Mouse (Mus musculus): Measurements from ENCODE around the gene Hras. TPM values are rescaled to one million over a fixed set of nuclear protein-coding genes. Genes with fewer than 3 reads are reported as not detected.

The Hras gene
- total and polyA plus RNA-seq, 3 experiments = 149 to 183 TPM; not detected in 1

- Histone ChIP-seq H3K9me3 (replicated peaks; ENCODE audit: insufficient read depth, low read length) (no peaks in the 10 kb centered on the region), H3K9ac (ENCODE audit: control insufficient read depth, low read depth, low read length, poor library complexity, severe bottlenecking) (no peak overlapping the region), H3K4me3 (ENCODE audit: control insufficient read depth in 1 of 2, insufficient read depth in 1 of 2, low read depth in 2 of 2, low read length in 2 of 2) (no peak overlapping the region), H3K27ac (ENCODE audit: control insufficient read depth, low read depth, low read length) (no peak overlapping the region), H3K27me3 (ENCODE audit: control insufficient read depth in 1 of 2, insufficient read depth in 2 of 2, low read length in 2 of 2) (no peaks in the 10 kb centered on the region), H3K79me2 (ENCODE audit: control insufficient read depth, insufficient read depth, low read length, poor library complexity) (peaks cover 12% of the 10 kb centered on the region), H3K36me3 (ENCODE audit: control insufficient read depth in 1 of 2, insufficient read depth in 2 of 2, low read length in 2 of 2) (peaks cover 2% of the 10 kb centered on the region in 2 experiments; a peak in 3 of 4 replicates), H3K4me1 (ENCODE audit: control insufficient read depth in 1 of 2, insufficient read depth in 2 of 2, low read length in 2 of 2) (peaks cover 0 to 4% of the 10 kb centered on the region in 2 experiments; a peak in 1 of 4 replicates)
- TF ChIP-seq USF2 (IDR thresholded peaks at IDR 0.05; ENCODE audit: borderline replicate concordance in 1 of 2, insufficient read depth in 1 of 2, low read depth in 1 of 2, low read length in 2 of 2) = no peak
- no peak for TF ChIP-seq KAT2A (conservative IDR thresholded peaks at IDR 0.05; ENCODE audit: low read depth, low read length)
- TF ChIP-seq POLR2AphosphoS2 (IDR thresholded peaks at IDR 0.05; ENCODE audit: low read length) = 0 out of 2 replicates have a peak, but pooled peaks have one; percentile 26
- TF ChIP-seq SMC3 (IDR thresholded peaks at IDR 0.05; ENCODE audit: low read depth, low read length) = no peak
- no peak for TF ChIP-seq CHD1 (IDR thresholded peaks at IDR 0.05; ENCODE audit: low read depth, low read length)
- TF ChIP-seq NELFE (IDR thresholded peaks at IDR 0.05; ENCODE audit: low read depth, low read length) = no peak
- no peak for TF ChIP-seq TBP (IDR thresholded peaks at IDR 0.05; ENCODE audit: low read depth, low read length)
- no peak for TF ChIP-seq NRF1 (IDR thresholded peaks at IDR 0.05; ENCODE audit: insufficient read depth, low read depth, low read length, poor library complexity, severe bottlenecking)
- DNase-seq (ENCODE audit: low read depth, low spot score) = no peak
Measured at GRCm38 (mm10) chr7:141188733-141189132, 5.1 kb downstream of the Hras start.

GRCm38 (mm10) chr7:141188194-141188593 lies 5.6 kb downstream of the Hras start:
- Histone ChIP-seq H3K27me3 (ENCODE audit: control insufficient read depth in 1 of 2, insufficient read depth in 2 of 2, low read length in 2 of 2) (no peaks in the 10 kb centered on the region), H3K36me3 (ENCODE audit: control insufficient read depth in 1 of 2, insufficient read depth in 2 of 2, low read length in 2 of 2) (peaks cover 2% of the 10 kb centered on the region in 2 experiments; a peak in 3 of 4 replicates), H3K27ac (ENCODE audit: control insufficient read depth, low read depth, low read length) (no peak overlapping the region), H3K4me1 (ENCODE audit: control insufficient read depth in 1 of 2, insufficient read depth in 2 of 2, low read length in 2 of 2) (peaks cover 0 to 4% of the 10 kb centered on the region in 2 experiments; a peak in 1 of 4 replicates), H3K9ac (ENCODE audit: control insufficient read depth, low read depth, low read length, poor library complexity, severe bottlenecking) (no peak overlapping the region), H3K9me3 (replicated peaks; ENCODE audit: insufficient read depth, low read length) (no peaks in the 10 kb centered on the region), H3K79me2 (ENCODE audit: control insufficient read depth, insufficient read depth, low read length, poor library complexity) (peaks cover 7% of the 10 kb centered on the region), H3K4me3 (ENCODE audit: control insufficient read depth in 1 of 2, insufficient read depth in 1 of 2, low read depth in 2 of 2, low read length in 2 of 2) (no peak overlapping the region)
- TF ChIP-seq ELF1 (IDR thresholded peaks at IDR 0.05; ENCODE audit: low read depth, low read length) = no peak
- no peak for TF ChIP-seq TAL1 (IDR thresholded peaks at IDR 0.05; ENCODE audit: low read length)
- TF ChIP-seq E2F4 (IDR thresholded peaks at IDR 0.05; ENCODE audit: borderline replicate concordance, low read depth, low read length) = no peak
- no peak for TF ChIP-seq UBTF (IDR thresholded peaks at IDR 0.05; ENCODE audit: borderline replicate concordance, insufficient read depth, low read depth, low read length)
- TF ChIP-seq CHD2 (IDR thresholded peaks at IDR 0.05; ENCODE audit: low read length) = no peak
- no peak for TF ChIP-seq POLR2AphosphoS2 (IDR thresholded peaks at IDR 0.05; ENCODE audit: low read length)
- no peak for TF ChIP-seq JUND (IDR thresholded peaks at IDR 0.05; ENCODE audit: low read depth, low read length)
- no peak for TF ChIP-seq ZMIZ1 (IDR thresholded peaks at IDR 0.05; ENCODE audit: low read depth, low read length)
- no peak for TF ChIP-seq GABPA (IDR thresholded peaks at IDR 0.05; ENCODE audit: low read depth, low read length)
- no peak for TF ChIP-seq NELFE (IDR thresholded peaks at IDR 0.05; ENCODE audit: low read depth, low read length)
- no peak for TF ChIP-seq BHLHE40 (IDR thresholded peaks at IDR 0.05; ENCODE audit: borderline replicate concordance, low read depth, low read length)
- no peak for DNase-seq (ENCODE audit: low read depth, low spot score)

All from MEL (cell line).